Mouse (Mus musculus) hindbrain, embryonic 16.5 days (tissue): ENCODE measurements around the gene Fam13a. TPM values are rescaled to one million over a fixed set of nuclear protein-coding genes. Genes with fewer than 3 reads are reported as not detected.

Source experiments
- ATAC-seq: fragments of 200-750 bp; cut with Nextera tagmentation; 2 replicates; pipeline ENCODE4 v1.8.0; 2017; ENCODE audit warnings: moderate TSS enrichment, moderate library complexity
- H3K27ac ChIP-seq: fragments of 300-500 bp; sonication (generic); 2 replicates; pipeline ENCODE4 v1.5.1; 2014; ENCODE audit warnings: low read depth, mild to moderate bottlenecking, control low read depth, low read length, moderate library complexity
- H3K27me3 ChIP-seq: fragments of 300-500 bp; sonication (generic); replicated peaks from 2 replicates; pipeline ENCODE4 v1.6.1; 2014; ENCODE audit warnings: low read length; ENCODE audit not compliant: control insufficient read depth, insufficient read depth
- H3K36me3 ChIP-seq: fragments of 300-500 bp; sonication (generic); 2 replicates; pipeline ENCODE4 v1.6.1; 2014; ENCODE audit warnings: mild to moderate bottlenecking, low read length, moderate library complexity, mixed read lengths; ENCODE audit not compliant: control insufficient read depth, insufficient read depth
- H3K4me1 ChIP-seq: fragments of 300-500 bp; sonication (generic); 2 replicates; pipeline ENCODE4 v1.6.1; 2014; ENCODE audit warnings: low read depth, low read length; ENCODE audit not compliant: control insufficient read depth, insufficient read depth
- H3K4me2 ChIP-seq: fragments of 300-500 bp; sonication (generic); 2 replicates; pipeline ENCODE4 v1.6.1; 2014; ENCODE audit warnings: mild to moderate bottlenecking, low read length, control low read depth, moderate library complexity
- H3K4me3 ChIP-seq: fragments of 300-500 bp; sonication (generic); 2 replicates; pipeline ENCODE4 v1.5.1; 2014; ENCODE audit warnings: mild to moderate bottlenecking, low read length, control low read depth, moderate library complexity
- H3K9ac ChIP-seq: fragments of 300-500 bp; sonication (generic); 2 replicates; pipeline ENCODE4 v1.6.1; 2014; ENCODE audit warnings: low read depth, mild to moderate bottlenecking, control low read depth, low read length, moderate library complexity
- H3K9me3 ChIP-seq: fragments of 300-500 bp; sonication (generic); 2 replicates; pipeline ENCODE4 v1.6.1; 2014; ENCODE audit warnings: mild to moderate bottlenecking, low read length, moderate library complexity; ENCODE audit not compliant: control insufficient read depth
- WGBS: fragments of 180-500 bp; shearing (Covaris S2); extraction: QIAGEN DNeasy Blood & Tissue Kit; methylation state at CpG from one replicate; pipeline ENCODE4 v1.1.7; 2014; 5-methylcytosine and 5-hydroxymethylcytosine counted together
- polyA plus RNA-seq: library from polyadenylated mRNA; unstranded; fragments of >200 nt; fragmentation: Nextera tagmentation; extraction: Ambion mirVana; gene quantifications from 2 replicates; pipeline ENCODE4 v1.2.1, GENCODE M21; 2015

Gene Fam13a
- polyA plus RNA-seq, 1 experiment from 2014 or later: 16.3 TPM

DNA sequence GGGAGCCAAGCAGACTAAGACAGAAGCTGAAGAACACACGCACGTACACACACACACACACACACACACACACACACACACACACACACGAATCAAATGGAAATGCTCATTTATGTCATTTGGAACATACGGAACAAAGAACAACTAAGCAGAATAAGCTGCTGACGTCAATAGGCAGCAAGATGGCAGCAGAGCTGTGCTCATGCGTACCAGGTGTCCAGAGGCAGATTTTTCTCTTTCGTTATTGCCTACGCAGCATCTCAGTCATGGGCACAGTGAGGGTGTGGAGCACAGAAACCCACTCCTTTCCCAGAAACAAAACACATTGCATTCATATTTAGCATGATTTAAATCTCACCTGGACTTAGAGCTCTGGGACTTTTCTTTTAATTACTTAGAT lies 39.2 kb downstream of the Fam13a start:
- Histone ChIP-seq H3K4me3 (no peak overlapping the region), H3K4me2 (no peak overlapping the region), H3K9me3 (no peaks in the 10 kb centered on the region), H3K9ac (no peak overlapping the region), H3K27me3 (no peaks in the 10 kb centered on the region), H3K4me1 (no peaks in the 10 kb centered on the region), H3K27ac (no peak overlapping the region), H3K36me3 (peaks cover 2% of the 10 kb centered on the region; the same call in 1 of the 2 replicates)
- no peak for ATAC-seq
- WGBS: 82% methylated on average over 8 of the region's 8 CpGs

DNA sequence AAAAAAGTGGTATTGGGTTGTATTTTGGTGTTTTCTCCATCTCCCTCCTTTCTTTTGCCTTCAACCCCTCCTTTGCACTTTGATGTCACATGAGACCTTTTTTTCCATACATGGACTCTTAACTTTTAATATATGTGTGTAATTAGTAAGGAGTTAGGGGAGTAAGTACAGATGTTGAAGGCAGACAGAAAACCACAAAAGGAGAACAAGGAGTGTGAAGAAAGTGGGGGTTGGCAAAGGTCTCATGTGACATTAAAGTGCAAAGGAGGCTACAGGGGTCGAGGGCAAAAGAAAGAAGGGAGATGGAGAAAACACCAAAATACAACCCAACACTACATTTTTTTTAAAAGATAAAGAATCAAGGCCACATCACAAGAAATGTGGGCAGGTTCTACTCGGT lies 49.1 kb downstream of the Fam13a start:
- WGBS: 73% methylated on average over 2 of the region's 2 CpGs
- no peak for ATAC-seq
- Histone ChIP-seq H3K27me3 (no peaks in the 10 kb centered on the region), H3K9me3 (no peaks in the 10 kb centered on the region), H3K4me2 (no peak overlapping the region), H3K36me3 (peaks cover 2% of the 10 kb centered on the region), H3K4me3 (no peak overlapping the region), H3K4me1 (no peaks in the 10 kb centered on the region), H3K27ac (no peak overlapping the region), H3K9ac (no peak overlapping the region)

DNA sequence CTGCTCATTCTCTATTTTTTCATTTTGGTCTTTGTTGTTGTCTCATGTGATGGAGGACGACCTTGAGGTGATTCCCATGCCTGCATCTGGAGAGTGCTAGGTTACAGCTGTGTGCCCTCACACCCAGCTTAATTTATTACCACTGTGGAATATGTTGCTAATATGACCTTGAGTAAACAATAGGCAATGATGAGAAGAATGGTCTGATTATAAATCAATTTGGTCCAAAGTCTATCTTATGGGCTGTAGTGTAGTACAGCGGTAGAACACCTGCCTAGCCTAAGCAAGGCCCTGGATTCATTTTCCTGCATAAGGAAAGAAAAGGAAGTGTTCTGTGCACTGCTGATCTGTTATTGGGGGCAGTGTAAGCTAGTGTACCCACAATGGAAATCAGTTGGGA lies 49.9 kb downstream of the Fam13a start:
- H3K9me3 ChIP-seq: no peaks in the 10 kb centered on the region
- H3K27me3 ChIP-seq: no peaks in the 10 kb centered on the region
- H3K4me1 ChIP-seq: no peaks in the 10 kb centered on the region
- no peak for ATAC-seq
- H3K4me2 ChIP-seq: no peak overlapping the region
- H3K36me3 ChIP-seq: peaks cover 2% of the 10 kb centered on the region
- H3K27ac ChIP-seq: no peak overlapping the region
- 91% methylated on average over 2 of the region's 2 CpGs for WGBS
- H3K9ac ChIP-seq: no peak overlapping the region
- no peak overlapping the region for H3K4me3 ChIP-seq

DNA sequence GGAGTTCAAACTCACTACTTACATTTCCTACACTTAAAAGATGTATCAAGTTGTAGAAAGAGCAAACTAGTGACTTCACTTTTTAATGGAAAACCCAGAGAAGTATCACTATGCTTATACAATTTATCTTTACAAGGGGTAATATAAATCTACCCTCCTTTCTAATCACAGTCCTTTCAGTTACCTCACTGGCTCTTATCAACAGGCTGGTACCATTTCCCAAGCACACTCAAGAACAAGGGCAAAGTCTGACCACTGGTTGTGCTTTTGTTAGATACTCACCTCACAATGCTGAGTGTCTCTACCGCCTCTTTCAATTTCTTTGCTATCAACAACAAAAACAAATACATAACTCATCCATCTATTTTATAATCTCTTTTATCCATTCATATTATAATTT lies 51.5 kb downstream of the Fam13a start:
- H3K9ac ChIP-seq: no peak overlapping the region
- ATAC-seq: no peak
- no peak overlapping the region for H3K27ac ChIP-seq
- peaks cover 2% of the 10 kb centered on the region for H3K36me3 ChIP-seq
- 94% methylated on average over 1 of the region's 1 CpGs for WGBS
- no peaks in the 10 kb centered on the region for H3K9me3 ChIP-seq
- H3K4me2 ChIP-seq: no peak overlapping the region
- no peaks in the 10 kb centered on the region for H3K27me3 ChIP-seq
- no peaks in the 10 kb centered on the region for H3K4me1 ChIP-seq
- H3K4me3 ChIP-seq: no peak overlapping the region

DNA sequence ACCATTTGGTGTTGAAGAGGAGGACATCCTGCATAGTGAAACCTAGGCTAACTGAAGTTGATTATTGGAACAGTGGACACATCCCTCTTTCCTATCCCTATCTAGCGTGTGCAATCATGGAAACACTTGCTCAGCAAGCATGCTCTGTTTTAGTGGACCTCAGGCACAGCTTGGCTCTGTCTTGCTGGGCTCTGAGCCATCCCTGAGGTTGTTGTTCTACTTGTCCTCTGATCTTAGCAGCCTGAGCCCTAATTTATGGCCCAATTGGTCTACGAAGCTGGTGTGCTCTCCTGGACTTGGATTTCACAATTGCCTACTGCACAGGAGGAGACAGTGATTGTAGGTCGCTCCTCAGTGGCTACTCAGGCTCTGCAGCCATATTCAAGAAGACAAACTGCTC lies 56.1 kb downstream of the Fam13a start:
- H3K4me2 ChIP-seq: no peak overlapping the region
- no peaks in the 10 kb centered on the region for H3K9me3 ChIP-seq
- no peaks in the 10 kb centered on the region for H3K27me3 ChIP-seq
- 83% methylated on average over 3 of the region's 3 CpGs for WGBS
- no peaks in the 10 kb centered on the region; the same call in none of the 2 replicates for H3K36me3 ChIP-seq
- no peak overlapping the region for H3K4me3 ChIP-seq
- no peak for ATAC-seq
- peaks cover 6% of the 10 kb centered on the region for H3K4me1 ChIP-seq
- no peak overlapping the region for H3K9ac ChIP-seq
- no peak overlapping the region for H3K27ac ChIP-seq

DNA sequence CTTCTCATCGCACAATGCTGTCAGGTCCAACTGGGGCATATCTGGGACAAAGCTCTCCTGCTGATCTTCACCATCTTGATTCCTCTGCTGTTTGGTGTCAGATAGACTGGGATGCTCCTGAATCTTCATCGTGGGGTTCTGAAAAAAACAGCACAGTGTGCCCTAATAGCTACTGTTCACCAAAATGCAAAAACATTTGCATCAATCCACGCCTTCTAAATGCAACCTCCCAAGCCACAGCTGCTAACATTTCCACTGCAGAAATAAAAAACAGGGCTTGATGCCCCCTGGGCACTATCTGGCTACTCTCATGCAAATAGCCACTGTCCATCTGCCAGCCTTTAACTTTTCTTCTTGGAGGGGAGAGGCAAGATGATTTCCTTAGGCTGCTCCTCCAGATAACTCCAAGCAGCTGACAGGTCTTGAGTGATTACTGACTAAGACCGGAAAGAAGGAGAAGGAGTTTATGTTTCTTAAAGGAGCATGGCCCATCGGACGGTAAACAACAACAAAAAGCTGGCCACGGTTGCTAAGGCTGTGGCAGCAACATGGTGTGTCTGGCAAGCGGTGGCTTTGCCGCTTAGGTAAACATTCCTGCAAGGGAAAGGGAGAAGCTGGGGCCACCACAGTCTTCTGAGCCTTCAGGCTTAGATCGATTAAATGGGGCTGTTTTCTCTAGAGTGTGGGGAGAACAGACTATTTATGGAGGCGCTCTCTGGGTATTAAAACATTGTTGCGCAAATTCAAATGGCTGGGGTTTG lies 59.1 kb downstream of the Fam13a start:
- no peaks in the 10 kb centered on the region; the same call in 1 of the 2 replicates for H3K36me3 ChIP-seq
- peak overlapping the region; percentile 17; the same call in 1 of the 2 replicates for H3K4me3 ChIP-seq
- ATAC-seq: peak; percentile 73
- peak overlapping the region; percentile 62 for H3K27ac ChIP-seq
- no peaks in the 10 kb centered on the region for H3K27me3 ChIP-seq
- 26% methylated on average over 12 of the region's 12 CpGs for WGBS
- H3K9me3 ChIP-seq: no peaks in the 10 kb centered on the region
- H3K4me1 ChIP-seq: peaks cover 6% of the 10 kb centered on the region
- H3K9ac ChIP-seq: peak overlapping the region; percentile 18; the same call in 1 of the 2 replicates
- peak overlapping the region; percentile 44 for H3K4me2 ChIP-seq

DNA sequence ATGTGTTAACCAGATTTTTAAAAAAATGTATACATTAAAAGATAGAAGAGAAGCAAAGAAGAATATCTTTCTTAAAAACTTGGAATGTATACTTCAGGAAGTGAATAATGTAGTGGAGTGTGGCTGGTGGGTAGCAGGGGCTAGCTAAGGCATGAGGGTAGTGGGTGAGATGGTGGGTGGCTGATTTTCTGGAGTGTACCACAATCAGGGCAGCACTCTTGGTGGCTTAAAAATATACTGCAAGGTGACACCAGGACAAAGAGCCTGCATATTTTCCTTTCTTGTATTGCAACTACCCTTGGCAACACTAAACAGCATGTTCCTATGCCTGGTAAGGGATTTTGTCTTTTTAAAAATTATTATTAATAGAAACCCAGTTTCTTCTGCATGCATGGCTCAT lies 59.8 kb downstream of the Fam13a start:
- H3K4me2 ChIP-seq: no peak overlapping the region
- H3K4me3 ChIP-seq: no peak overlapping the region
- peaks cover 6% of the 10 kb centered on the region for H3K4me1 ChIP-seq
- H3K27ac ChIP-seq: no peak overlapping the region
- no peaks in the 10 kb centered on the region; the same call in 1 of the 2 replicates for H3K36me3 ChIP-seq
- H3K9ac ChIP-seq: no peak overlapping the region
- H3K27me3 ChIP-seq: no peaks in the 10 kb centered on the region
- H3K9me3 ChIP-seq: no peaks in the 10 kb centered on the region
- ATAC-seq: no peak; the same call in 1 of the 2 replicates

DNA sequence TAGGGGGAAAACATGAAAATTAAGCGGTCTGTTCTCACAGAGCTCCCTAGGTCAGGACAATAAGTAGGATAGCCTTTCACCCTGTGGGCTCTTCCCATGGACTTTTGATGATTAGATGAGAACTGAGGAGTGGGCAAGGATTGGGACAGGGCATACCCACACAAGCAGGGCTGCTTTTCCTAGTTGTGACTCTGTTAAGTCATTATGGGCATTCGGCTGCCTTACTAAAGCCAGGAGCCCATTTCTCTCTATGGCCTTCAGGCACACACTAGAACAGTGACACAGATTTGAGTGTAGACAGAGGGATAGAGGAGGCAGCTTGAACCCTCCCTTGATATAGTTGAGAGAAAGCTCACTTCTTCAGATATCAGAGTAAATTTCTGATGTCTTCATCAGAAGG lies 60.3 kb downstream of the Fam13a start:
- H3K4me1 ChIP-seq: peaks cover 6% of the 10 kb centered on the region
- H3K9ac ChIP-seq: no peak overlapping the region
- H3K27ac ChIP-seq: no peak overlapping the region
- H3K4me3 ChIP-seq: no peak overlapping the region
- WGBS: 88% methylated on average over 2 of the region's 2 CpGs
- no peak for ATAC-seq
- H3K4me2 ChIP-seq: no peak overlapping the region
- H3K27me3 ChIP-seq: no peaks in the 10 kb centered on the region
- no peaks in the 10 kb centered on the region; the same call in 1 of the 2 replicates for H3K36me3 ChIP-seq
- no peaks in the 10 kb centered on the region for H3K9me3 ChIP-seq

DNA sequence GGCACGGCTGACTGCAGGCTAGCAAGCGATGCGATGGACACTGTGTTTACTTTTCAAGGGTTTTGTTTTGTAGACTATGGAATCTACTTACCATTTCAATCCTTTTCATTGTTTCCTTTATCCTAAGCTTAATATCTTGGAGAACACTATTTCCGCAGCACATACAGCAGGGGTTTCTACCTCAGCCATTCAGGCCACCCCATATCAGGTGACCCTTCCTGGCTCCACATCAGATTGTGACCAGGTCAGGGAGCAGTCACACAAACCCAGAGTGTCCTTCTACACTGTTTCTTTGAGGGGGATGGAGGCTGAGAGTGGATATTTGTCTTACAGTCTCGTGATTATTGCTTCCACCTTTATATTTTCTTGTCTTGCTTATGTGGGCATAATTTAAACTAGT lies 61.7 kb downstream of the Fam13a start:
- Histone ChIP-seq H3K4me1 (peaks cover 6% of the 10 kb centered on the region), H3K9me3 (no peaks in the 10 kb centered on the region), H3K27me3 (no peaks in the 10 kb centered on the region), H3K4me2 (no peak overlapping the region), H3K4me3 (no peak overlapping the region), H3K9ac (no peak overlapping the region), H3K36me3 (no peaks in the 10 kb centered on the region; the same call in 1 of the 2 replicates), H3K27ac (no peak overlapping the region)
- 88% methylated on average over 5 of the region's 5 CpGs for WGBS
- ATAC-seq: no peak
